Mouse (Mus musculus) lung, embryonic 16.5 days (tissue): ENCODE measurements at regions not wholly inside any gene's neighbourhood (a gene's known extent, or its start where the extent isn't known, plus 50 kb on each side); places are given as distances from the start of the nearest gene placed in this dataset.

Experiments used
- ATAC-seq: fragments of 200-750 bp; cut with Nextera tagmentation; 2 replicates; pipeline ENCODE4 v1.8.0; 2017; ENCODE audit warnings: low read depth, mild to moderate bottlenecking, moderate library complexity
- H3K27ac ChIP-seq: fragments of 300-500 bp; sonication (generic); 2 replicates; pipeline ENCODE4 v1.5.1; 2014; ENCODE audit warnings: mild to moderate bottlenecking, control low read depth, low read length
- H3K27me3 ChIP-seq: fragments of 300-500 bp; sonication (generic); 2 replicates; pipeline ENCODE4 v1.6.1; 2014; ENCODE audit warnings: low read depth, low read length, mixed read lengths; ENCODE audit not compliant: control insufficient read depth, insufficient read depth
- H3K36me3 ChIP-seq: fragments of 300-500 bp; sonication (generic); 2 replicates; pipeline ENCODE4 v1.6.1; 2014; ENCODE audit warnings: low read length; ENCODE audit not compliant: control insufficient read depth, insufficient read depth
- H3K4me1 ChIP-seq: fragments of 300-500 bp; sonication (generic); replicated peaks from 2 replicates; pipeline ENCODE4 v1.6.1; 2014; ENCODE audit warnings: low read length, mixed read lengths; ENCODE audit not compliant: control insufficient read depth, insufficient read depth
- H3K4me2 ChIP-seq: fragments of 300-500 bp; sonication (generic); 2 replicates; pipeline ENCODE4 v1.6.1; 2014; ENCODE audit warnings: low read depth, low read length, control low read depth
- H3K4me3 ChIP-seq: fragments of 300-500 bp; sonication (generic); 2 replicates; pipeline ENCODE4 v1.5.1; 2014; ENCODE audit warnings: mild to moderate bottlenecking, low read length, control low read depth
- H3K9ac ChIP-seq: fragments of 300-500 bp; sonication (generic); 2 replicates; pipeline ENCODE4 v1.6.1; 2014; ENCODE audit warnings: low read length, control low read depth
- H3K9me3 ChIP-seq: fragments of 300-500 bp; sonication (generic); 2 replicates; pipeline ENCODE4 v1.6.1; 2016; ENCODE audit warnings: low read length; ENCODE audit not compliant: control insufficient read depth
- WGBS: fragments of 180-500 bp; shearing (Covaris S2); extraction: QIAGEN DNeasy Blood & Tissue Kit; methylation state at CpG from one replicate; pipeline ENCODE4 v1.1.7; 2014; 5-methylcytosine and 5-hydroxymethylcytosine counted together

DNA sequence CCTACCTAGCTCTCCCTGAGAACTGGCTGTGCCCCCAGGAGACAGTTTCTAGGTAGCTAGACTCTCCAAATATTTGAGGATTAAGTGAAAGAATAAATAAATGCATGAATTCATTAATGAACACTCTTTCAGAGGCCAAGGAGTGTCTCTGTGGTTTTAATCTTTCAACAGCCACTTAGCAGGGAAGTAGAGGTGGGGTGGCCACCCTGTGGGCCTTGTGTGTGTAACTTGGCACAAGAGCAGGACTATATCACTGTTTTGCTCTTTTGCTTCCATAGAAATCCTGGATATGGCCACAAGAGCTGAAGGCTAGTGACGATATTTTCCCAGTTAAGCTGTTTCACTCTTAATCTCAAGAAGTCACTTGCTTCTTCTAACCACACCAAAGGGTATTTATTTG lies 123.1 kb downstream of the Areg start:
- Histone ChIP-seq H3K4me1 (peaks cover 2% of the 10 kb centered on the region; the same call in 1 of the 2 replicates), H3K4me2 (no peak overlapping the region), H3K4me3 (no peak overlapping the region), H3K27ac (peak overlapping the region; percentile 53), H3K36me3 (no peaks in the 10 kb centered on the region), H3K9me3 (no peaks in the 10 kb centered on the region), H3K9ac (no peak overlapping the region), H3K27me3 (no peaks in the 10 kb centered on the region)
- peak; percentile 93 for ATAC-seq
- WGBS, result 63% methylated on average over 1 of the region's 1 CpGs

- whole genome bisulfite sequencing, result 63% methylated on average over 1 of the region's 1 CpGs
- H3K36me3 ChIP-seq, result no peaks in the 10 kb centered on the region
- no peak overlapping the region for H3K4me3 ChIP-seq
- no peak overlapping the region for H3K9ac ChIP-seq
- no peaks in the 10 kb centered on the region for H3K27me3 ChIP-seq
- no peaks in the 10 kb centered on the region for H3K9me3 ChIP-seq
- H3K27ac ChIP-seq, result no peak overlapping the region
- ATAC-seq, result no peak; the same call in 1 of the 2 replicates
- no peaks in the 10 kb centered on the region for H3K4me1 ChIP-seq
- H3K4me2 ChIP-seq, result no peak overlapping the region
These were observed 131.3 kb downstream of the Areg start for GRCm38 (mm10) chr5:91270747-91271146.

- Histone ChIP-seq H3K9me3 (no peaks in the 10 kb centered on the region), H3K4me3 (no peak overlapping the region)
- ATAC-seq, result no peak
These were observed 131.4 kb downstream of the Btc start for GRCm38 (mm10) chr5:91271416-91271815.

GRCm38 (mm10) chr5:91274411-91274810 lies 128.4 kb downstream of the Btc start:
- Histone ChIP-seq H3K36me3 (no peaks in the 10 kb centered on the region), H3K27ac (no peak overlapping the region), H3K9me3 (no peaks in the 10 kb centered on the region), H3K4me1 (no peaks in the 10 kb centered on the region), H3K27me3 (no peaks in the 10 kb centered on the region), H3K9ac (no peak overlapping the region), H3K4me3 (no peak overlapping the region), H3K4me2 (no peak overlapping the region)
- WGBS, result 75% methylated on average over 3 of the region's 3 CpGs
- no peak for ATAC-seq

More at GRCm38 (mm10) chr5:91271416-91271815, 131.4 kb downstream of the Btc start:
- Histone ChIP-seq H3K4me2 (no peak overlapping the region), H3K36me3 (no peaks in the 10 kb centered on the region), H3K4me1 (no peaks in the 10 kb centered on the region), H3K27ac (no peak overlapping the region), H3K27me3 (no peaks in the 10 kb centered on the region), H3K9ac (no peak overlapping the region)

DNA sequence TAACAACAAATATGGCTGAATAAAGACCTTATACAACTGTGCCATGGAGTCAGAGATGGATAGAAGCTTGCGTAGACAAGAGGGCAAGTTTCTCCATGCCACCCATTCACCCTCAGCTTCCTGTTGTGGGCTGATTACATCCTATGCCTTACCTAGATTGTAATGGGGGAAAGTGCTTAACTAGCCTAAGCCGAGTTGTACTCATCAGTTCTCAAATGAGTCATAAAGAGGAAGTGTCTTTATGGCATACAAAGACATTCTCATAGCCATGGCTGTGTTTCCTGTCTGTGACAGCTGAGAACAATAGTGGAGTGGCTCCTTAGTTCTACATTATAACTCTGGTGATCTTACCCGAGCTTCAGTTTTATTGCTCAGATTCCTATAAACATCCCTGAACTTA lies 124.3 kb downstream of the Btc start:
- Histone ChIP-seq H3K27ac (no peak overlapping the region), H3K9me3 (no peaks in the 10 kb centered on the region), H3K4me3 (no peak overlapping the region), H3K36me3 (no peaks in the 10 kb centered on the region), H3K4me1 (no peaks in the 10 kb centered on the region), H3K27me3 (no peaks in the 10 kb centered on the region), H3K4me2 (no peak overlapping the region), H3K9ac (no peak overlapping the region)
- ATAC-seq, result no peak
- WGBS, result 82% methylated on average over 3 of the region's 3 CpGs

DNA sequence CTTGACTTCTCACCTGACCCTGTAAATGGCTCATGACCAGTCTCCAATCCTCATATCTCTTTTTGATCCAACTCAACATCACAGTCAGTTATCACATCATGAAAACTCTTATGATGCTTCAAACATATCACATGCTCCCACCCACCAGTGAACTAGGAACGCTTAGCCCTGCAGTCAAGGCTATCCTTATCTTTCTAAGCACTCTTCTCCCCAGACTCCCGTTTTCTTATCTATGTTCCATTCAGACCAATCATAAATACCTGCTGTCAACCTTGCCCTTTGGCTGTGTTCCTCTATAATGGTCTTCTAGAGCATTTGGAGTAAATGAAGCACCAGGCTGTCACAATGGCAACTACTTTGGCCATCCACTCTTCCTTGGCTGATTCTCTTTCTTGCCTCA lies 123.3 kb downstream of the Btc start:
- H3K36me3 ChIP-seq, result no peaks in the 10 kb centered on the region
- WGBS, result 34% methylated on average over 2 of the region's 2 CpGs
- H3K4me1 ChIP-seq, result 0 out of 2 replicates have a peak, but pooled peaks cover 2% of the 10 kb centered on the region
- no peaks in the 10 kb centered on the region for H3K9me3 ChIP-seq
- H3K4me2 ChIP-seq, result no peak overlapping the region
- no peaks in the 10 kb centered on the region for H3K27me3 ChIP-seq
- H3K9ac ChIP-seq, result no peak overlapping the region
- ATAC-seq, result no peak
- no peak overlapping the region for H3K27ac ChIP-seq
- H3K4me3 ChIP-seq, result no peak overlapping the region

DNA sequence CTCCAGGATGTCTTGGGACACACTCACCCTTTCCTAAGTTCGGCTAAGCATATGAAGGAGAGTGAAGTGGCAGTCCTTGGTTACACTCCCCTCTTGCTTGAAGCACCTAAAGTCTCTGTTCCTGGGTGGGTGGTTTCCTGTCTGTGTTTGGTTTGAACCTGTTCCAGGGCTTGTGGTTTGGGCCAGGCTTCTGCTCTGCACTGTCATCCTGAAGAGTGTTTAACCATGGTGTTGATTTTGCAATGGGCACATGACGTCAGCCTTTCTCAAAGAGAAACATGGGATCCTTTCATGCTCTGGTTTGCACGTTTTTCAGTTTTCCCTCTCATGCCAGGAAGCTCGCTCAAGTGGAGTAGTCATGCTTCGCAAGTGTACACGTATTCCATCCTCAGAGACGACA lies 119.8 kb downstream of the Btc start:
- H3K4me2 ChIP-seq, result no peak overlapping the region
- no peaks in the 10 kb centered on the region for H3K9me3 ChIP-seq
- 44% methylated on average over 7 of the region's 7 CpGs for WGBS
- peak; percentile 98 for ATAC-seq
- no peak overlapping the region for H3K9ac ChIP-seq
- H3K27me3 ChIP-seq, result no peaks in the 10 kb centered on the region
- H3K4me3 ChIP-seq, result no peak overlapping the region
- H3K36me3 ChIP-seq, result no peaks in the 10 kb centered on the region
- 0 out of 2 replicates have a peak, but pooled peaks cover 2% of the 10 kb centered on the region for H3K4me1 ChIP-seq
- H3K27ac ChIP-seq, result no peak overlapping the region

DNA sequence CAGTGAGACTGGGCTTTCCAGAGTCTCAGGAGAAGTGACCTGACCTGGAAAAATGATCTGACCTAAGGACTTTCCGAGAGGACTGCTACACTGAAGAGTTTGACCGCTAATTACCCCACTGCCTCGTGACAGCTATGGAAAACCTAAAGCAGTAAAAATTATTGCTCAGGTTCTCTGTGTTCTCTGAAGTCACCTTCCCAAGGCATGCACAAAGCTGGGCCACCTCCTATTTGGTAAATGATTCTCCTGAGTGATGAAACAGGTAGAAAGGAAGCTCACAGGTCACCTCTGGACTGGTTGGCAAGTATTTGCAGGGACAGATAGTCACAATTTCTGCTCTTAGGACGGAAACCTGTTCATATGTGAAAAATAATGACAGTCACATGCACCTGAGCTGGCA lies 109.7 kb downstream of the Btc start:
- Histone ChIP-seq H3K27me3 (no peaks in the 10 kb centered on the region), H3K4me3 (no peak overlapping the region), H3K27ac (no peak overlapping the region), H3K4me2 (no peak overlapping the region), H3K9me3 (no peaks in the 10 kb centered on the region), H3K36me3 (no peaks in the 10 kb centered on the region), H3K9ac (no peak overlapping the region), H3K4me1 (no peaks in the 10 kb centered on the region)
- WGBS, result 55% methylated on average over 4 of the region's 4 CpGs
- no peak for ATAC-seq

GRCm38 (mm10) chr5:91294957-91295356 lies 107.8 kb downstream of the Btc start:
- 89% methylated on average over 3 of the region's 3 CpGs for WGBS

GRCm38 (mm10) chr5:91297068-91297467 lies 105.7 kb downstream of the Btc start:
- no peaks in the 10 kb centered on the region for H3K36me3 ChIP-seq
- H3K4me1 ChIP-seq, result no peaks in the 10 kb centered on the region
- H3K4me3 ChIP-seq, result no peak overlapping the region
- H3K27me3 ChIP-seq, result no peaks in the 10 kb centered on the region
- no peak overlapping the region for H3K9ac ChIP-seq
- H3K27ac ChIP-seq, result no peak overlapping the region
- WGBS, result 70% methylated on average over 2 of the region's 2 CpGs
- no peak overlapping the region for H3K4me2 ChIP-seq
- ATAC-seq, result no peak
- no peaks in the 10 kb centered on the region for H3K9me3 ChIP-seq

More at GRCm38 (mm10) chr5:91294957-91295356, 107.8 kb downstream of the Btc start:
- Histone ChIP-seq H3K36me3 (no peaks in the 10 kb centered on the region), H3K4me1 (no peaks in the 10 kb centered on the region), H3K9me3 (no peaks in the 10 kb centered on the region), H3K9ac (no peak overlapping the region), H3K4me2 (no peak overlapping the region), H3K4me3 (no peak overlapping the region), H3K27me3 (no peaks in the 10 kb centered on the region), H3K27ac (no peak overlapping the region)
- no peak for ATAC-seq
